Mouse (Mus musculus): ENCODE measurements around the gene Gnat1. TPM values are rescaled to one million over a fixed set of nuclear protein-coding genes. Genes with fewer than 3 reads are reported as not detected.

The Gnat1 gene
- total RNA-seq, 2 experiments from 2014 or later = not detected

GRCm38 (mm10) chr9:107628721-107629410, 50.6 kb downstream of the Gnat1 start:
- no peak for DNase-seq (ENCODE audit: extremely low spot score in 1 of 2, low spot score in 1 of 2)

GRCm38 (mm10) chr9:107627387-107628255, 51.9 kb downstream of the Gnat1 start:
- DNase-seq (ENCODE audit: extremely low spot score in 1 of 2, low spot score in 1 of 2) = no peak

- DNase-seq (ENCODE audit: extremely low spot score in 1 of 2, low spot score in 1 of 2) = peak; percentile 71 to 84
Measured at GRCm38 (mm10) chr9:107626844-107627277, 52.7 kb downstream of the Gnat1 start.

GRCm38 (mm10) chr9:107626158-107626843, 53.2 kb downstream of the Gnat1 start:
- DNase-seq (ENCODE audit: extremely low spot score in 1 of 2, low spot score in 1 of 2) = no peak

GRCm38 (mm10) chr9:107625351-107626128, 54.0 kb downstream of the Gnat1 start:
- no peak for DNase-seq (ENCODE audit: extremely low spot score in 1 of 2, low spot score in 1 of 2)

- DNase-seq (ENCODE audit: extremely low spot score in 1 of 2, low spot score in 1 of 2) = no peak
Measured at GRCm38 (mm10) chr9:107624951-107625350, 54.6 kb downstream of the Gnat1 start.

- no peak for DNase-seq (ENCODE audit: extremely low spot score in 1 of 2, low spot score in 1 of 2)
Measured at GRCm38 (mm10) chr9:107624539-107624938, 55.0 kb downstream of the Gnat1 start.

Other genes starting within 250 kb of the Gnat1 start
- 10 to 100 TPM; 38.1 to 41.0 TPM for gene Tmem115, start 145.8 kb downstream of the Gnat1 start, total RNA-seq (2021)
- gene Cyb561d2, start 137.5 kb downstream of the Gnat1 start, total RNA-seq (2021) = 10 to 100 TPM; 16.4 to 18.5 TPM
- 10 to 100 TPM; 42.4 to 44.9 TPM for gene Nprl2, start 137.5 kb downstream of the Gnat1 start, total RNA-seq (2021)
- gene Zmynd10, start 132.4 kb downstream of the Gnat1 start, total RNA-seq (2021) = 1 to 10 TPM; 4.7 to 5.2 TPM
- gene Rassf1, start 128.2 kb downstream of the Gnat1 start, total RNA-seq (2021) = 10 to 100 TPM; 16.1 to 16.3 TPM
- 10 to 100 TPM; 71.1 to 76.0 TPM for gene Tusc2, start 116.5 kb downstream of the Gnat1 start, total RNA-seq (2021)
- gene Hyal2, start 111.8 kb downstream of the Gnat1 start, total RNA-seq (2021) = 10 to 100 TPM; 13.2 to 17.8 TPM
- 1 to 10 TPM; 6.4 to 8.0 TPM for gene Hyal1, start 102.8 kb downstream of the Gnat1 start, total RNA-seq (2021)
- 10 to 100 TPM; 11.3 to 13.3 TPM for gene Naa80, start 100.8 kb downstream of the Gnat1 start, total RNA-seq (2021)
- 1 to 10 TPM; 1.4 to 1.9 TPM for gene Hyal3, start 98.9 kb downstream of the Gnat1 start, total RNA-seq (2021)
- gene Ifrd2, start 92.1 kb downstream of the Gnat1 start, total RNA-seq (2021) = 10 to 100 TPM; 11.8 to 16.8 TPM
- gene Sema3b, start 70.5 kb downstream of the Gnat1 start, total RNA-seq (2021) = 1 to 10 TPM; 2.2 to 2.7 TPM
- 100 to 1,000 TPM; 208 to 223 TPM for gene Gnai2, start 44.3 kb downstream of the Gnat1 start, total RNA-seq (2021)
- 10 to 100 TPM; 57.8 to 66.2 TPM for gene Slc38a3, start 10.2 kb downstream of the Gnat1 start, total RNA-seq (2021)
- 1 to 10 TPM; 2.9 to 4.2 TPM for gene Sema3f, start 30.8 kb upstream of the Gnat1 start, total RNA-seq (2021)
- gene Rbm5, start 91.3 kb upstream of the Gnat1 start, total RNA-seq (2021) = 100 to 1,000 TPM; 117 to 159 TPM
- 10 to 100 TPM; 52.3 to 59.6 TPM for gene Rbm6, start 193.5 kb upstream of the Gnat1 start, total RNA-seq (2021)
- gene Mon1a, start 208.4 kb upstream of the Gnat1 start, total RNA-seq (2021) = 10 to 100 TPM; 24.4 to 25.1 TPM
- gene Mst1r, start 227.2 kb upstream of the Gnat1 start, total RNA-seq (2021) = 1 to 10 TPM; 1.6 to 2.6 TPM
- gene Actl11, start 248.8 kb upstream of the Gnat1 start, total RNA-seq (2021) = not detected

All from layer of hippocampus, postnatal 25 days (tissue).